Mouse (Mus musculus): ENCODE measurements around the gene Galr2. TPM values are rescaled to one million over a fixed set of nuclear protein-coding genes. Genes with fewer than 3 reads are reported as not detected.

The Galr2 gene
- not detected for total RNA-seq (2021)

- no peak for DNase-seq (ENCODE audit: low spot score in 2 of 2)
- intact Hi-C loops (cut with DNase I), result no loop called here
These were observed at the start of gene Galr2 for GRCm38 (mm10) chr11:116280751-116281663. Gene Galr2 (plus strand): TSS chr11:116280939.

GRCm38 (mm10) chr11:116232427-116232826, 48.3 kb upstream of the Galr2 start:
- intact Hi-C loops (cut with DNase I), result no loop called here
- no peak for DNase-seq (ENCODE audit: low spot score in 2 of 2)

- intact Hi-C loops (cut with DNase I), result no loop called here
- DNase-seq (ENCODE audit: low spot score in 2 of 2), result no peak
These were observed 45.8 kb upstream of the Galr2 start for GRCm38 (mm10) chr11:116234901-116235300.

GRCm38 (mm10) chr11:116237742-116238395, 42.9 kb upstream of the Galr2 start, which contains the start of gene Evpl:
Gene Evpl (minus strand): TSS chr11:116238077.
- intact Hi-C loops (cut with DNase I), result no loop called here
- no peak for DNase-seq (ENCODE audit: low spot score in 2 of 2)

- no peak for DNase-seq (ENCODE audit: low spot score in 2 of 2)
- intact Hi-C loops (cut with DNase I), result no loop called here
These were observed 40.9 kb upstream of the Galr2 start for GRCm38 (mm10) chr11:116239797-116240196.

- intact Hi-C loops (cut with DNase I), result no loop called here
- DNase-seq (ENCODE audit: low spot score in 2 of 2), result no peak
These were observed 38.9 kb upstream of the Galr2 start for GRCm38 (mm10) chr11:116241744-116242235.

- intact Hi-C loops (cut with DNase I), result no loop called here
- no peak for DNase-seq (ENCODE audit: low spot score in 2 of 2)
These were observed 36.2 kb upstream of the Galr2 start for GRCm38 (mm10) chr11:116244580-116244979.

GRCm38 (mm10) chr11:116245616-116246015, 35.1 kb upstream of the Galr2 start:
- intact Hi-C loops (cut with DNase I), result no loop called here
- no peak for DNase-seq (ENCODE audit: low spot score in 2 of 2)

- DNase-seq (ENCODE audit: low spot score in 2 of 2), result no peak
- intact Hi-C loops (cut with DNase I), result no loop called here
These were observed 33.1 kb upstream of the Galr2 start for GRCm38 (mm10) chr11:116247502-116248222.

- DNase-seq (ENCODE audit: low spot score in 2 of 2), result no peak
- intact Hi-C loops (cut with DNase I), result no loop called here
These were observed 29.8 kb upstream of the Galr2 start for GRCm38 (mm10) chr11:116250898-116251297.

- intact Hi-C loops (cut with DNase I), result no loop called here
- no peak for DNase-seq (ENCODE audit: low spot score in 2 of 2)
These were observed 27.6 kb upstream of the Galr2 start for GRCm38 (mm10) chr11:116253076-116253600.

- peak in 1 of 2 experiments; percentile 12 for DNase-seq (ENCODE audit: low spot score in 2 of 2)
These were observed 26.1 kb upstream of the Galr2 start for GRCm38 (mm10) chr11:116254627-116255026.

GRCm38 (mm10) chr11:116255090-116255981, 25.4 kb upstream of the Galr2 start:
- intact Hi-C loops (cut with DNase I), result no loop called here
- DNase-seq (ENCODE audit: low spot score in 2 of 2), result no peak

More at GRCm38 (mm10) chr11:116254627-116255026, 26.1 kb upstream of the Galr2 start:
- intact Hi-C loops (cut with DNase I), result no loop called here

GRCm38 (mm10) chr11:116255982-116256675, 24.6 kb upstream of the Galr2 start:
- peak in 1 of 2 experiments; percentile 43 for DNase-seq (ENCODE audit: low spot score in 2 of 2)
- intact Hi-C loops (cut with DNase I), result no loop called here

GRCm38 (mm10) chr11:116259461-116259860, 21.3 kb upstream of the Galr2 start:
- no peak for DNase-seq (ENCODE audit: low spot score in 2 of 2)
- intact Hi-C loops (cut with DNase I), result no loop called here

GRCm38 (mm10) chr11:116260259-116260658, 20.5 kb upstream of the Galr2 start:
- intact Hi-C loops (cut with DNase I), result no loop called here
- DNase-seq (ENCODE audit: low spot score in 2 of 2), result no peak

- DNase-seq (ENCODE audit: low spot score in 2 of 2), result peak; percentile 28 to 65
- intact Hi-C loops (cut with DNase I), result no loop called here
These were observed 15.4 kb upstream of the Galr2 start for GRCm38 (mm10) chr11:116265352-116265751.

- DNase-seq (ENCODE audit: low spot score in 2 of 2), result no peak
- intact Hi-C loops (cut with DNase I), result no loop called here
These were observed 14.9 kb upstream of the Galr2 start for GRCm38 (mm10) chr11:116265850-116266249.

All from left cerebral cortex, postnatal 25 days (tissue).